Mouse (Mus musculus): ENCODE data around the gene Tmem259. TPM values are rescaled to one million over a fixed set of nuclear protein-coding genes. Genes with fewer than 3 reads are reported as not detected.
"Not testable (repeated sequence)": the region's sequence is repeated elsewhere in the genome, so short reads cannot be mapped to it uniquely, and the experiment has no call there.

Gene Tmem259
- polyA plus RNA-seq, 1 experiment from 2014 or later, result 19.2 TPM

DNA sequence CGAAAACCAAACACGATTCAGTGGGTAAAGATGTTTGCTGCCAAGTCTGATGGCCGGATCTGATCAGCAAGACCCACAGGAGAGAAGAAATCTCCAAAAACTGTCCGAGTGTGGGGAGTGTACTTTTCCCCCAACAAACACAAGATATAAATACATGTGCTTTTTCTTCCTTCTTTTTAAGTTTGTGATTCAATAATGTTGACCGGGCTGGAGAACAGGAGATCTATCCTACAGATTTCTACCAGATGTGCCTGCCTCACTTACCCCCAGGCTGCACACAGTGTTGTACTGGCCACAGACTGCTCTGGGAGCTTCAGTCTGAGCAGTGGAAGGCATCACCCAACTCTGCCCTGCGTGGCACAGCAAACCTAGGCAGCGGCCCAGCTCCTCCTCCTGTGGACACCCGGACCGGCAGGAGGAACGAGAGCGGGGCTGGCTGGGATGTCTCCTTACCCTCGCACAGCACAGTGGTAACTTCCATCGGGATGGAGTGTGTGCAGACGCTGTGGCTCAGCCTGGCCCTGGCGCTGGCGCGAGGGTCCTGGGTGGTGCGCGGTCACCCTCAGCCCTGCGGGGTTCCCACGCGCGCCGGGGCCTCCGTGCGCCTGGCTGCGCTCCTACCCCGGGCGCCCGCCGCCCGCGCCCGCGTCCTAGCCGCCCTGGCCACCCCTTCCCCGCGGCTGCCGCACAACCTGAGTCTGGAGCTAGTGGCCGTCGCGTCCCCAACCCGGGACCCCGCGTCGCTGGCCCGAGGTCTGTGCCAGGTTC, 13.5 kb downstream of the Tmem259 start, which contains the start of gene Grin3b:
Grin3b (plus strand) TSS at position 301 of the 768 bp plus-strand sequence.
- peak within 1 kb of the TSS; percentile 37 for H3K4me3 ChIP-seq (replicated peaks)
- H3K9ac ChIP-seq, result peak within 1 kb of the TSS; percentile 21
- H3K27me3 ChIP-seq, result peaks cover 51% of the 10 kb centered on the region
- H3K4me2 ChIP-seq, result peak within 1 kb of the TSS; percentile 57
- no peaks in the 10 kb centered on the region for H3K9me3 ChIP-seq
- ATAC-seq (ENCODE audit: low FRiP score), result no peak
- peaks cover 8% of the 10 kb centered on the region for H3K4me1 ChIP-seq
- peaks cover 43% of the 10 kb centered on the region for H3K36me3 ChIP-seq (replicated peaks)
- H3K27ac ChIP-seq, result no peak within 1 kb of the TSS
- WGBS, result 8% methylated on average over 47 of the region's 47 CpGs

DNA sequence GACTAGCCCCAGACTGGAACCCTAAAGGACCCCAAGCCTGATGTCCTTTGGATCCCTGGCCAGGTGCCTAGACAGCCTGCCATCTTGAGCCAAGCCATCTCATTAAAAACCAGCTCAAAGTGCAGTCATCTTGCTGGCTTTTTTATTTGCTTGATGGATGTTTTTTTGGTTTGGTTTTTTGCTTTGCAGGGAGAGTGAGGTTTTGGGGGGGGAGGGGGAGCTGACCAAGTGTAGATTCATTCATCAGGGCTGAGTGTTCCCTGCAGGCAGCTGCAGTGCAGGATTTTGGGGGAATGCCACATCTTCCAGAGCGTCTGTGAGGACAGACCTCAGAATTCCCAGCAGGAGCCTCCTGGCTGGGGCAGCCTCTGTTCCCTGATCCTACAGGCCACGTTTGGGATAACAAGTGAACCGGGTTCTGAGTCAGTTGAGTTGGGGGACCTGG, 15.0 kb downstream of the Tmem259 start:
- no peak overlapping the region for H3K9ac ChIP-seq
- H3K27me3 ChIP-seq, result peaks cover 51% of the 10 kb centered on the region
- no peak overlapping the region for H3K4me3 ChIP-seq (replicated peaks)
- 7% methylated on average over 3 of the region's 3 CpGs for WGBS
- no peak for ATAC-seq (ENCODE audit: low FRiP score)
- peaks cover 49% of the 10 kb centered on the region for H3K36me3 ChIP-seq (replicated peaks)
- no peaks in the 10 kb centered on the region for H3K9me3 ChIP-seq
- peaks cover 8% of the 10 kb centered on the region for H3K4me1 ChIP-seq
- no peak overlapping the region for H3K27ac ChIP-seq
- H3K4me2 ChIP-seq, result no peak overlapping the region

DNA sequence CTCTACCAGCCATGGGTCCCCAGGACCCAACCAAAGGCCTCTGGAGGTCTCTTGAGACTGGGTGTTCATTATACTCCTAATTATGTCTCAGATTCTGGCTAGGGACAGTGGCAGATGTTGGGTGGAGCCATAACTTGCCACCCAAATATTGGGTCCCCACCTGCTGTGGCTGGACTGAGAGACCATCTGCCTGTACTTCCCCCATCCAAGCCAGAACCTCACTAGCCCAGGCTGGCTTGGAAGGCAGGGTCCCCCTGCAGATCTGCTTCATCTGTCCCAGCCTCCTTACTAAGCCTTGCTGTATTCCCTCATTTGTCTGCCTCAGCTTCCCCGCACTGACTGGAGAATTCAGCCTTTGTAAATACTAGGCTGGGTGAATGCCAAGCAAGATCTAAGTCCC, 15.9 kb downstream of the Tmem259 start:
- 96% methylated on average over 1 of the region's 1 CpGs for WGBS
- no peak overlapping the region for H3K9ac ChIP-seq
- H3K9me3 ChIP-seq, result no peaks in the 10 kb centered on the region
- peaks cover 54% of the 10 kb centered on the region for H3K36me3 ChIP-seq (replicated peaks)
- ATAC-seq (ENCODE audit: low FRiP score), result no peak
- H3K4me3 ChIP-seq (replicated peaks), result no peak overlapping the region
- H3K4me1 ChIP-seq, result peaks cover 8% of the 10 kb centered on the region
- no peak overlapping the region for H3K27ac ChIP-seq
- peaks cover 46% of the 10 kb centered on the region for H3K27me3 ChIP-seq
- no peak overlapping the region for H3K4me2 ChIP-seq

DNA sequence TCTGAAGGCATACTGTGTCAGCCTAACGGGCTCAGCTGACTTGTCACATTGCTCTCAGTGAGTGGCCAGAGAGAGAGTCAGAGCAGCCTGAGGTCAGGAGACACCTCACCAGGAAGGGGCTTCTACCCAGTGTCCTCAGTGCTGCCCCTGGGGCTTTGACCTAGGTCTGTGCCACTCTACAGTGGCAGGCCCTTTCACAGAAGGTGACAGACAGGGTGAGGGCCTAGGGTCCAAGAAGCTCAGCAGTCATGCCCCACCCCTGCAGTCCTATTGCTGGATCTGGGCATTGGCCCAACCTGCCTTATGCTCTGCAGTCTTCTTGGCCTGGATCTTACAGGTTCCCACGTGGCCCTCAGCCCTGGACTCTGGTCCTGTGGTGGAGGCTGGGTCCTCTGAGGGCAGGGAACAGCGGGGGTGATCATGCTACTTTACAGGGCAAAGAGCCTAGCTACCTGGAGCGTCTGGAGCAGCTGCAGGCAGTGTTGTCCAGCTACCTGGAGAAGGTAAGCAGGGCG, 17.2 kb downstream of the Tmem259 start:
- Histone ChIP-seq H3K9me3 (no peaks in the 10 kb centered on the region), H3K27ac (no peak overlapping the region), H3K4me1 (peaks cover 8% of the 10 kb centered on the region), H3K4me3 (replicated peaks) (no peak overlapping the region), H3K9ac (no peak overlapping the region), H3K27me3 (peaks cover 33% of the 10 kb centered on the region), H3K36me3 (replicated peaks) (peaks cover 66% of the 10 kb centered on the region), H3K4me2 (no peak overlapping the region)
- 90% methylated on average over 5 of the region's 5 CpGs for whole genome bisulfite sequencing
- ATAC-seq (ENCODE audit: low FRiP score), result no peak

DNA sequence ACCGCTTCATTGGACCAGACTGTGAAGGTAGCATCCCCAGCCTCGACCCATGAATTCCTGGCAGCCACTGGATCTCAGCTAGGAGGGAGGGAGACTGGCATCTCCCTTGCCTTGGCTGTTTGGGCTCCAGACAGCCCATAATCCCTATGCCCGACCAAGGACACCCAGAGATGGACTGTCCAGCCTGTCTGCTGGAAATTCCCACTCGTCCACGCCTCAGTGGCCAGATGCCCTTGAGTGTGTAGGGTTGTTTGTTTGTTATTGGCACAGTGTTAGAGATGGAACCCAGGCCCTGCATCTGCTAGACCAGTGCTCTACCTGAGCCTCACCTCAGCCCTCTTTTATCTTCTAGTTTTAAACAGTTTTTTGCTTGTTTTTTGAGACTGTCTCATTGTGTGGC, 18.8 kb downstream of the Tmem259 start:
- Histone ChIP-seq H3K27me3 (peaks cover 17% of the 10 kb centered on the region), H3K4me2 (no peak overlapping the region), H3K4me3 (replicated peaks) (no peak overlapping the region; the same call in 1 of the 2 replicates), H3K9me3 (no peaks in the 10 kb centered on the region), H3K9ac (no peak overlapping the region), H3K27ac (no peak overlapping the region), H3K36me3 (replicated peaks) (peaks cover 72% of the 10 kb centered on the region), H3K4me1 (peaks cover 10% of the 10 kb centered on the region)
- WGBS, result 87% methylated on average over 5 of the region's 5 CpGs
- ATAC-seq (ENCODE audit: low FRiP score), result no peak

DNA sequence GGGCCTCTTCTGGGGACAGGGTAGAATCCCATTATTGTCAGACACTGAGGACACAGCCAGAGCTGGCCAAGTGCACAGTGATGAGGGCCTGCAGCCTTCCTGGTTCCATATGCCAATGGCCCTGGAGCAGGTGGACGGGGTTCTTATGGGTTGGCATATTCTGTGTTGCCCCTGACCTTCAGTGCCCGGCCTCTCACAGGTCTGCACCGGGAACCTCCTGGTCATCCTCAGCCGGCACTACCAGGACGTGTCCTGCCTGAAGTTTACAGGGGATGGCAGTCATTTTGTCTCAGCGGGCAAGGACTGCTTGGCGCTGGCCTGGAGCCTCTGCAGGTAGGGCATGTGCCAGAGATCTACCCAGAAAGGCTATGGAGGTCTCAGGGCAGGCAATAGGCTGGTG, 19.4 kb downstream of the Tmem259 start:
- WGBS, result 96% methylated on average over 7 of the region's 7 CpGs

DNA sequence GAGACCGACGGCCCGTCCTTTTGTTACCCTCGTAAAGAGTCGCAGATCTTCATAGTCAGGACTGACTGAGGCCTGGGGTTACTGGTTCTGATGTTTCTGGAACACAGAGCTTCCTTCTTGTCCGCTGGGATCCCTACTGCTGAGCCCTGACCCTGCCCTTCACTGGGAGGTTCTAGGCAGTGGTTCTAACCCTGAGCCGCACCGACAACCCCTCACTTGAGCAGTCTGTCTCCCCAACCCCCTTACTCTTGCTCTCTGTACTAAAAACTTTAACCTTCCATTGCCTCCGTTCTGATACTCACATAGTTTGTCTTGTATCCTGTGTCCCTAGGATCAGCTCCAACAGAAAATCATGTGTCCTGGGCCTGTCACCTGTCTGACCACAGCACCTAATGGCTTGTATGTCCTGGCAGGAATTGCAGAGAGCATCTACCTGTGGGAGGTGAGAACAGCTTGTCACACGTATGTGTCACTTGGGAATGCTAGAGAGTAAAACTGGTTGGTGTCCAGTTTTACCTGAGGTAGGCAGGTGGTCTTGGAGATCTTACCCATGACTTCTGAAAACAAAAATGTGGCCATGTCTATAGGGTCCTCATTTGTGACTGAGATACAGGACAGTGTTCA, 23.3 kb downstream of the Tmem259 start:
- H3K9ac ChIP-seq, result peak overlapping the region; percentile 81
- H3K4me1 ChIP-seq, result peaks cover 16% of the 10 kb centered on the region
- peaks cover 44% of the 10 kb centered on the region for H3K36me3 ChIP-seq (replicated peaks)
- peak overlapping the region; percentile 89 for H3K4me3 ChIP-seq (replicated peaks)
- no peak for ATAC-seq (ENCODE audit: low FRiP score)
- H3K27ac ChIP-seq, result no peak overlapping the region
- WGBS, result 15% methylated on average over 10 of the region's 10 CpGs
- H3K4me2 ChIP-seq, result peak overlapping the region; percentile 80
- no peaks in the 10 kb centered on the region for H3K9me3 ChIP-seq
- peaks cover 5% of the 10 kb centered on the region; the same call in 1 of the 2 replicates for H3K27me3 ChIP-seq

More for the DNA sequence above, 19.4 kb downstream of the Tmem259 start:
- Histone ChIP-seq H3K4me3 (replicated peaks) (no peak overlapping the region), H3K4me1 (peaks cover 10% of the 10 kb centered on the region), H3K9ac (no peak overlapping the region), H3K27me3 (peaks cover 11% of the 10 kb centered on the region), H3K36me3 (replicated peaks) (peaks cover 72% of the 10 kb centered on the region), H3K4me2 (no peak overlapping the region), H3K27ac (no peak overlapping the region), H3K9me3 (no peaks in the 10 kb centered on the region)
- ATAC-seq (ENCODE audit: low FRiP score), result no peak

DNA sequence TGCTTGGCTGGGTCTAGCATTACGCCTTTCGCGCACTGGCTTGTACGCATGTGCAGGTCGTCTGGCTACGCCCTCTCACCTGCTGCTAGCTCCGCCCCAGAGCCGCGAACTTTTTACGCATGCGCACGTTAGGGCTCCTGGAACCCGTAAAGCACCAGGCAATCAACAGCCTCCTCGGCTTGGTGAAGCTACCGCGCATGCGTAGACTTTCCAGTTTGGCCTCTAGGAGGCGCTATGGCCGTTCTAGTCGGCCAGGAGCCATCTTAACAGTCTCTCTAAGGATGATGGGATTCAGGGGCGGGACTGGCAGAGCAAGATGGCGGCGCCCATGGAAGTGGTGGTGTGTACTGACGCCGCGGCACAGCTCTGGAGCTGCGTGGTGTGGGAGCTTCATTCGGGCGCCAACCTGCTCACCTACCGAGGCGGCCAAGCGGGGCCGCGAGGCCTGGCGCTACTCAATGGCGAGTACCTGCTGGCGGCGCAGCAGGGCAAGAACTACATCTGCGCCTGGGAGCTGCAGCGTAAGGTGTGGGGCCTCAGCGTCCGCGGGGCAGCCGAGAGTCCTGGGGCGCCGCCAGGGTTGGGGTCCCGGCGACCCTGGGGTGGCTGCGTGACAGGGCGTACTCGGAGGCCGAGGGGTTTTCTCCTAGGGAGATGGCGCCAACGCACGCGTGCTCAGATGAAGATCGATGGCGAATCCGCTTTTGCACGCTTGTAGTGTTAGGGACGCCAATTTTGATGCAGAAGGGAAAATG, 24.1 kb downstream of the Tmem259 start, which contains the start of gene Wdr18:
Wdr18 (plus strand) TSS at position 306 of the 755 bp plus-strand sequence.
- Histone ChIP-seq H3K4me3 (replicated peaks) (peak within 1 kb of the TSS; percentile 89), H3K4me2 (peak within 1 kb of the TSS; percentile 80), H3K27me3 (peaks cover 5% of the 10 kb centered on the region; the same call in 1 of the 2 replicates), H3K9me3 (no peaks in the 10 kb centered on the region), H3K4me1 (peaks cover 16% of the 10 kb centered on the region), H3K9ac (peak within 1 kb of the TSS; percentile 81), H3K36me3 (replicated peaks) (peaks cover 36% of the 10 kb centered on the region), H3K27ac (peak within 1 kb of the TSS; percentile 38)
- WGBS, result under 1% methylated on average over 61 of the region's 61 CpGs
- peak; percentile 95 for ATAC-seq (ENCODE audit: low FRiP score)

DNA sequence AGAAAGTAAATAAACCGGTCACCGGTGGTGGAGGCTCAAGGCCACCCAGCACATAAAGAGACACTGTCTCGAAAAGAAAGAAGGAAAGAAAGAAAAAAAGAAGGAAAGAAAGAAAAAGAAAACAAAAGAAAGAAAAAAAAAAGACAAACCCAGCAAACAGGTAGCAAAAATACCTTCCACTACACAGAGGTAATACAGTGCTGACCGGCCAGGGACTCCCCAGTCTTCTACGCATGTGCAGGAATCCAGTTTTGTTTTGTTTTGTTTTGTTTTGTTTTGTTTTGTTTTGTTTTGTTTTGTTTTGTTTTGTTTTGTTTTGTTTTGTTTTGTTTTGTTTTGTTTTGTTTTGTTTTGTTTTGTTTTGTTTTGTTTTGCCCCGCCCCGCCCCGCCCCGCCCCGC, 24.7 kb downstream of the Tmem259 start:
- Histone ChIP-seq H3K36me3 (replicated peaks) (peaks cover 30% of the 10 kb centered on the region), H3K4me2 (peak overlapping the region; percentile 80), H3K4me1 (peaks cover 16% of the 10 kb centered on the region), H3K4me3 (replicated peaks) (peak overlapping the region; percentile 89)
- not testable (repeated sequence) for H3K27me3 ChIP-seq; H3K9me3 ChIP-seq; H3K27ac ChIP-seq; ATAC-seq (ENCODE audit: low FRiP score); H3K9ac ChIP-seq
- 40% methylated on average over 10 of the region's 10 CpGs for WGBS

DNA sequence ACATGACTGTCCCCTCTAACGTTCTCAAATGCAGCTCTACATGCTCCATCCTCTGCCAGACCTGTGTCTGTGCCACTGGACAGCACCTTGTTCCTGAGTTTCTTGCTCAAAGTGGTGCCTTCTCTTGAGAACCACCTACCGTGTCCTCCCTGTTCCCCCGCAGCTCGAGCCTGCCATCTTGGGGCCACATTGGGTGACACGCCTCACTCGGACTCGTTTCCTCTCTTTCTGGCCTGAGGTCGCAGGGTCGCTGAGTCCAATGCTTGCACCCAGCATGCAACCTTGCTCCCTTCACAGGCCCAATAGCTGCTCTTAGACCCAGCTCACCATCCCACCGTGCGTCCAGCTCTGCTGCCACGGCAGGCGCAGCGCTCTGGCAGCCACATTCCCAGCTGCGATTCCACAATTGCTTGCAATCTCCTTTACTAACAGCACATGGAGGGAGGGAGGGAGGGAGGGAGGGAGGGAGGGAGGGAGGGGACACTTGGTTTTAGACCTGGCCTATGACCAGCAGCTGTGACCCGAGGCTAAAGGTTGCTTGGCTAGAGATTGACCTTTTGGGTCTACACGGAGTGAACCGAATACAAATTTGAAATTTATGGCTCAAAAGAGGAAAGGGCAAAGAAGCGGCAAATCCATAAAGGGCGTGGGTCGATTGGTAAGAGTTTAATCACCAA, 25.9 kb downstream of the Tmem259 start:
- Histone ChIP-seq H3K4me2 (peak overlapping the region; percentile 27; the same call in 1 of the 2 replicates), H3K9ac (no peak overlapping the region), H3K4me3 (replicated peaks) (no peak overlapping the region), H3K36me3 (replicated peaks) (peaks cover 19% of the 10 kb centered on the region), H3K27ac (peak overlapping the region; percentile 20; the same call in 1 of the 2 replicates), H3K4me1 (peaks cover 16% of the 10 kb centered on the region), H3K9me3 (no peaks in the 10 kb centered on the region), H3K27me3 (peaks cover 5% of the 10 kb centered on the region; the same call in 1 of the 2 replicates)
- 17% methylated on average over 21 of the region's 21 CpGs for WGBS
- no peak for ATAC-seq (ENCODE audit: low FRiP score)

DNA sequence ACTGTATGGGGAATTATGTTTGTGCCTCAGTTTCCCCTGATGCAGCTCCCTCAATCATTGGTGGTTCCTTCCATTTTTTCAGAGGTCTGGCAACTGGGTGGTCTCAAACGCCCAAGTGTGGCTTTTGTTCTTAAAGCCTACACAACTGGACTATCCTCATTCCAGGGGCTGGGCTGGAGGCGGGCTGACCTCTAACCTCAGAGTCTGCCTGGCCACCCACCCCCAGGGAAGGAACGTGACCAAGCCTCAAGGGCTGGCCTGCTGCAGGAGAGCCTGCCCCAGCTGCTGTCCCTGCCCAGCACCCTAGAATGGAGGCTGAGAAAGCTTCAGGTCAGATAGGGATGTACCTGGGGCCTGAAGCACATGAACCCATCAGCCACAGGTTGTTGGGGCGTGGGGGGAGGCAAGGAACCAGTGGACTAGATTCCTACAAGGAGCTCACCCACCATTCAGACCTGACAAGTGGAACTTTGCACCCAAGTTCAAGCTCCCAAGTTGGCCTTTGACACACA, 27.4 kb downstream of the Tmem259 start:
- Histone ChIP-seq H3K27me3 (peaks cover 5% of the 10 kb centered on the region; the same call in 1 of the 2 replicates), H3K9me3 (no peaks in the 10 kb centered on the region), H3K4me1 (peaks cover 16% of the 10 kb centered on the region), H3K27ac (no peak overlapping the region), H3K36me3 (replicated peaks) (peaks cover 15% of the 10 kb centered on the region), H3K4me2 (no peak overlapping the region), H3K9ac (no peak overlapping the region), H3K4me3 (replicated peaks) (no peak overlapping the region)
- ATAC-seq (ENCODE audit: low FRiP score), result no peak
- 16% methylated on average over 4 of the region's 4 CpGs for whole genome bisulfite sequencing

All from forebrain, embryonic 12.5 days (tissue).